Mouse (Mus musculus) olfactory bulb, adult 2 months (tissue): Measurements from ENCODE around the gene Adamts20.

Experiments used
- CTCF ChIP-seq: fragments of 200-500 bp; IDR thresholded peaks from 2 replicates; pipeline ENCODE4 v1.5.1; 2012; ENCODE audit warnings: low read depth, mild to moderate bottlenecking, low read length, moderate library complexity; ENCODE audit not compliant: insufficient read depth
- POLR2A ChIP-seq: fragments of 200-500 bp; IDR thresholded peaks from 2 replicates; pipeline ENCODE4 v1.6.1; 2012; ENCODE audit warnings: mild to moderate bottlenecking, low read depth, low read length, moderate library complexity; ENCODE audit not compliant: insufficient read depth

DNA sequence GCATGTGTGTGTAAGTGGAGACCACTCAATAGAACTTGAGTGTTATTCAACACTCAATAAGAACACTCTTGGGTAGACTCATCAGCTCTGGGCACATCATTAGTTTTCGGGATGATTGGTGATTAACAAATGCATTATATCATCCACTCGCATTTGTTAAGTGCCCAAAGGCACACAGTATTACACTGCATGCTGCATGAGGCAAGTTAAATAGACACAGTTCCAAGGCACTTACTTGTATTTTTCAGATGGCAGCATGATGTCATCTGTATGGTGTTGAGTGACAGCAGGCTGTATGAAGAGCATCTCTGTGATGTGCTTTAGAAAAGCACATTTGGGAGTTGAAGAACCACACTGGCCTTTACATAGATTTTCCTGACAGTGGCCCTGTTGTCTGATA lies 17.3 kb upstream of the Adamts20 start:
- TF ChIP-seq CTCF = no peak
- no peak for TF ChIP-seq POLR2A
